Mouse (Mus musculus) cortical plate, adult 2 months (tissue): ENCODE results near the gene Sele.

Source experiments
- CTCF ChIP-seq: fragments of 200-500 bp; IDR thresholded peaks from 2 replicates; pipeline ENCODE4 v1.5.1; 2011; ENCODE audit warnings: mild to moderate bottlenecking, control low read depth, low read length; ENCODE audit not compliant: insufficient read depth; ENCODE audit errors: extremely low read depth
- POLR2A ChIP-seq: fragments of 200-500 bp; IDR thresholded peaks from 2 replicates; pipeline ENCODE4 v1.6.1; 2011; ENCODE audit warnings: mild to moderate bottlenecking, low read length, control low read depth; ENCODE audit not compliant: insufficient read depth; ENCODE audit errors: extremely low read depth

DNA sequence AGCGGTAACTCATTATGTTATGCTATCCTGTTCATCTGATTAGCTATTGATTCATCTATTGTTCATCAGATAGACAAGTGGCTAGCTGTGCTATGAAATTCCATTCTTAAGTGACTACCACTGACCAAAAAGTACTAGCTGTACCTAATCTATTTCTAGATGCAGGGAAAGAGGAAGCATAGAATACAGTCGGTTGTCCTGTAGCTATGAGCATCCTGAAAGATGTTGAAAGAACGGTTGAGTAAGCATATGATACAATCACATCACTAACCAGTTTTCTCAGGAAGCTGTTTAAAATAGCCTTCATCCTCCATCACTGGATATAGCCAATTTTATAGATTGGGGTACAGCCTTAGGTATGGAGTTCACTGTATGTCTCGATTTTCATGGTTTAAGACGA is 39.8 kb downstream of the Sele start:
- TF ChIP-seq CTCF (no peak), POLR2A (no peak)
